Mouse (Mus musculus) ES-Bruce4 (cell line): Measurements from ENCODE around the gene Olfr1387. TPM values are rescaled to one million over a fixed set of nuclear protein-coding genes. Genes with fewer than 3 reads are reported as not detected.

Experiments
- H3K27ac ChIP-seq: 2 replicates; pipeline ENCODE4 v1.5.1; 2012; ENCODE audit warnings: low read length, inconsistent platforms; ENCODE audit not compliant: insufficient read depth
- H3K27me3 ChIP-seq: 2 replicates; pipeline ENCODE4 v1.6.1; 2012; ENCODE audit warnings: mild to moderate bottlenecking, low read length, inconsistent platforms; ENCODE audit not compliant: control insufficient read depth, poor library complexity, insufficient read depth, severe bottlenecking
- H3K36me3 ChIP-seq: 2 replicates; pipeline ENCODE4 v1.6.1; 2012; ENCODE audit warnings: inconsistent platforms, mild to moderate bottlenecking, low read length, moderate library complexity; ENCODE audit not compliant: control insufficient read depth, poor library complexity, insufficient read depth, severe bottlenecking
- H3K4me1 ChIP-seq: one replicate; pipeline ENCODE4 v1.8.1; 2011; ENCODE audit warnings: low read length; ENCODE audit not compliant: control insufficient read depth, insufficient read depth
- H3K4me3 ChIP-seq: 2 replicates; pipeline ENCODE4 v1.5.1; 2011; ENCODE audit warnings: low read depth, mild to moderate bottlenecking, low read length
- H3K9ac ChIP-seq: 2 replicates; pipeline ENCODE4 v1.6.1; 2012; ENCODE audit warnings: low read depth, mild to moderate bottlenecking, inconsistent platforms; ENCODE audit not compliant: poor library complexity, severe bottlenecking
- H3K9me3 ChIP-seq: replicated peaks from 2 replicates; pipeline ENCODE4 v1.6.1; 2012; ENCODE audit warnings: mild to moderate bottlenecking, low read length, inconsistent platforms; ENCODE audit not compliant: control insufficient read depth, poor library complexity, insufficient read depth, severe bottlenecking
- CTCF ChIP-seq: IDR thresholded peaks from one replicate; pipeline ENCODE4 v1.8.1; 2011; ENCODE audit warnings: low read depth, low read length
- EP300 ChIP-seq: IDR thresholded peaks from 2 replicates; pipeline ENCODE4 v1.6.1; 2011; ENCODE audit warnings: low read depth, low read length; ENCODE audit not compliant: insufficient read depth
- POLR2A ChIP-seq: IDR thresholded peaks from one replicate; pipeline ENCODE4 v1.8.1; 2011; ENCODE audit warnings: low read length; ENCODE audit not compliant: insufficient read depth
- polyA plus RNA-seq: library from polyadenylated mRNA; stranded (reverse); fragments of >200 nt; gene quantifications from 2 replicates; pipeline ENCODE4 v1.2.4, GENCODE M21; 2011; ENCODE audit warnings: low read depth; ENCODE audit not compliant: missing spikeins, insufficient read depth, insufficient read length

The Olfr1387 gene
- not detected in 2 replicates for polyA plus RNA-seq

DNA sequence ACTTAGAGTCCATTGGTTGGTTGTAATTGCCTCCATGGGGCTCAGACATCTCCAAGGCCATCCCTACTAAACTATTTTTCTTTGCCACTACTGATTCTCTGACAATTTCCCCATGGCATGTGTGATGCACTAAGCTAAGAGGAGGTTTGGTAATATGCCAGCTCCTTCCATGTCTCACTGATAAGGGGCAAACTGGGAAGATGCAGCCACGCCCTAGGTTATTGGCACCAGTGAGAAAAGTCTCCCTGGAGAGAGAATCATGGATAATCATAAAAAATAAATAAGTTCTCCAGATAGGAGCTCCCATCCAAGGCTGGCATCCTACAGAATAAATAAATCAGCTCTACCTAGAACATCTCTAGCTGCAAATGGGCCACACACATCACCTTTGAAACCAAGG, at the start of gene Olfr1387:
TSS of gene Olfr1387 (plus strand) at position 301 of the 400 bp plus-strand sequence.
- Histone ChIP-seq H3K27me3 (no peaks in the 10 kb centered on the region), H3K36me3 (no peaks in the 10 kb centered on the region), H3K4me1 (no peaks in the 10 kb centered on the region), H3K4me3 (no peak within 1 kb of the TSS), H3K27ac (no peak within 1 kb of the TSS), H3K9ac (no peak within 1 kb of the TSS), H3K9me3 (peaks cover 8% of the 10 kb centered on the region)
- no peak for TF ChIP-seq EP300
- TF ChIP-seq POLR2A: no peak
- TF ChIP-seq CTCF: no peak

- Histone ChIP-seq H3K9ac (no peak overlapping the region), H3K36me3 (no peaks in the 10 kb centered on the region), H3K9me3 (no peaks in the 10 kb centered on the region), H3K4me3 (no peak overlapping the region), H3K27me3 (no peaks in the 10 kb centered on the region), H3K27ac (no peak overlapping the region), H3K4me1 (no peaks in the 10 kb centered on the region)
- TF ChIP-seq EP300: no peak
- TF ChIP-seq CTCF: no peak
- TF ChIP-seq POLR2A: no peak
Observed at GRCm38 (mm10) chr11:49406784-49407183, 48.4 kb upstream of the Olfr1387 start.

DNA sequence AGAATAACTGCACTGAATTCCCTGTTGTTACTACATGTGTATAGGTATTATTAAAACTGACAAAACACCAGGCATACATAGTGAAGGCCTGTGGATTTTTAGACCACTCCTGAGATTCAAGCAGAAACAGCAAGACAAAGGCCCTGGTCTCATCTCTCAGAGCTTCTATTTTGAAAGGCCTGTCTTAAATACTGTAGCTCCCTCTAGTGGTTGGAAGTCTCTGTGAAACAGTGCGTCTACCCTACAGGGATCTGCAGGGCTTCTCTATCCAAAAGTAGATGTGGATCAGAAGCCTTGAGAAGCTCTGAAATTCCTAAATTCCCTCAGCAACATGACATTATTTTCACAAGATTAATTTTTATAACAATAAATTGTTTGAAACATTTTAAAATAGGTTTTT, 44.6 kb upstream of the Olfr1387 start:
- no peaks in the 10 kb centered on the region for H3K36me3 ChIP-seq
- no peak overlapping the region for H3K27ac ChIP-seq
- no peaks in the 10 kb centered on the region for H3K27me3 ChIP-seq
- H3K9me3 ChIP-seq: no peaks in the 10 kb centered on the region
- no peak overlapping the region for H3K4me3 ChIP-seq
- no peak overlapping the region for H3K9ac ChIP-seq
- TF ChIP-seq POLR2A (no peak), EP300 (no peak), CTCF (no peak)
- no peaks in the 10 kb centered on the region for H3K4me1 ChIP-seq

- no peaks in the 10 kb centered on the region for H3K27me3 ChIP-seq
- H3K9me3 ChIP-seq: no peaks in the 10 kb centered on the region
Observed at GRCm38 (mm10) chr11:49422767-49423166, 32.4 kb upstream of the Olfr1387 start, which contains the start of gene Olfr1389. TSS of gene Olfr1389 (plus strand) at chr11:49423067.

DNA sequence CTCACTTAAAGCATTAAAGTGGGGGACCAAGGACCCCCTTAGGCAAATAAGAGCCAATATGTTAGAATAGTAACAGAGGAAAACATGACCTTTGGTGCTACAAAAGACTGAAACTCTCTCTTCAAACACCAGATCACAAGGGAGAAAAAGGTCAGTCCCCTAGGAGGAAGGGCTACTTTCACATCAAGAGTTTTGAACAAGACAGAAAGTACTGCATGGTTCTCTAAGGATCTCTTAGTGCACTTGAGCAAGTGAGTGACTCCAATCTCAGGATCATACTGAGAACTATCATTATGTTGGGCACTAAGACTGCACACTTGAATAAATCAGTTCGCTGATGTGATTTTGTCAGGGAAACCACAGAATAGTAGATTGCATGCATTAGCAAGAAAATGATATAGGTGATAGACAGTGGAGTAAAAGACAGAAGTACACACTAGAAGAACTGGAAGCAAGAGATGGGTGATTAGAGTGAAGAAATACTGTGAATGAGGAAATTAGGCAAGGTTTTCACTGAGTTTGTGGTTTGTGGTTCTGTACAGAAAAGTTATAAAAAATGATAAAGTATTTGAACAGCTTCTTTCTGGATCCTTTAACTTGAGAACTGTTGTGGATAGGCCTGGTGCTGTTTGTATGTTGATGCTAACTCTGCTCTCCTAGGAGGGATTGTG, 29.8 kb upstream of the Olfr1387 start:
- H3K4me3 ChIP-seq: no peak overlapping the region
- H3K27me3 ChIP-seq: no peaks in the 10 kb centered on the region
- no peaks in the 10 kb centered on the region for H3K36me3 ChIP-seq
- no peaks in the 10 kb centered on the region for H3K4me1 ChIP-seq
- H3K27ac ChIP-seq: no peak overlapping the region
- H3K9ac ChIP-seq: no peak overlapping the region
- H3K9me3 ChIP-seq: no peaks in the 10 kb centered on the region
- no peak for TF ChIP-seq EP300
- TF ChIP-seq CTCF: no peak
- TF ChIP-seq POLR2A: no peak

More at GRCm38 (mm10) chr11:49422767-49423166, 32.4 kb upstream of the Olfr1387 start, which contains the start of gene Olfr1389:
- TF ChIP-seq POLR2A (no peak), CTCF (no peak)
- Histone ChIP-seq H3K4me3 (no peak within 1 kb of the TSS), H3K36me3 (no peaks in the 10 kb centered on the region), H3K27ac (no peak within 1 kb of the TSS), H3K9ac (no peak within 1 kb of the TSS), H3K4me1 (no peaks in the 10 kb centered on the region)

- no peak for TF ChIP-seq CTCF
- TF ChIP-seq EP300: no peak
- TF ChIP-seq POLR2A: no peak
- no peak overlapping the region for H3K4me3 ChIP-seq
- no peaks in the 10 kb centered on the region for H3K36me3 ChIP-seq
- no peak overlapping the region for H3K27ac ChIP-seq
- no peaks in the 10 kb centered on the region for H3K27me3 ChIP-seq
- no peak overlapping the region for H3K9ac ChIP-seq
- H3K9me3 ChIP-seq: no peaks in the 10 kb centered on the region
- H3K4me1 ChIP-seq: no peaks in the 10 kb centered on the region
Observed at GRCm38 (mm10) chr11:49429641-49430040, 25.5 kb upstream of the Olfr1387 start.
